Mouse (Mus musculus): ENCODE measurements at regions not wholly inside any gene's neighbourhood (a gene's known extent, or its start where the extent isn't known, plus 50 kb on each side); places are given as distances from the start of the nearest gene placed in this dataset.

GRCm38 (mm10) chr13:91372130-91372875 is 87.8 kb upstream of the Ssbp2 start:
- TF ChIP-seq GATA1 (IDR thresholded peaks at IDR 0.05; ENCODE audit: borderline replicate concordance, low read length) = no peak
- TF ChIP-seq FLI1 (IDR thresholded peaks at IDR 0.05; ENCODE audit: low read length) = no peak
